Mouse (Mus musculus): ENCODE results near the gene Tmem131.

Gene Tmem131

GRCm38 (mm10) chr1:36887172-36887571 lies 56.3 kb downstream of the Tmem131 start:
- no peak for DNase-seq (ENCODE audit: low read depth, low spot score)

GRCm38 (mm10) chr1:36886489-36886888 lies 57.0 kb downstream of the Tmem131 start:
- DNase-seq (ENCODE audit: low read depth, low spot score), result no peak

- DNase-seq (ENCODE audit: low read depth, low spot score), result no peak
These were observed 58.9 kb downstream of the Tmem131 start for GRCm38 (mm10) chr1:36884536-36884935.

DNA sequence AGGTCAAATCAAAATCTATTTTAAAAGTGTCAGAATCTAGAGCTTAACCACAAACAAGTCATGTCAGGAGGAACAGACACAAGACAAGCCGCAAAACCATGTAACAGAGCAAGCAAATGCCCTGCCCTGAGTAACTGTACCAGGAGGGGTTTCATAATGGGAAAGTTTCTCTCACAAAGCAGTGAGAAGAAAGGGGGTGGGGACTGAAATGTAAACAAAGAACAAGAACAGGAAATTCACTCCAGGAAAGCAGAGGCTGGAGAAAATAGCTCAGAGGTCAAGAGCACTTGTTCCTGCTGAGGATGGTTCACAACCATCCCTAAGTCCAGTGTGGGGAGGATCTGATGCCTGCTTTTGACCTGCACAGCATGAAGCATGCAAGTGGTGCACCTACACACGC lies 59.7 kb downstream of the Tmem131 start:
- DNase-seq (ENCODE audit: low read depth, low spot score), result no peak

DNA sequence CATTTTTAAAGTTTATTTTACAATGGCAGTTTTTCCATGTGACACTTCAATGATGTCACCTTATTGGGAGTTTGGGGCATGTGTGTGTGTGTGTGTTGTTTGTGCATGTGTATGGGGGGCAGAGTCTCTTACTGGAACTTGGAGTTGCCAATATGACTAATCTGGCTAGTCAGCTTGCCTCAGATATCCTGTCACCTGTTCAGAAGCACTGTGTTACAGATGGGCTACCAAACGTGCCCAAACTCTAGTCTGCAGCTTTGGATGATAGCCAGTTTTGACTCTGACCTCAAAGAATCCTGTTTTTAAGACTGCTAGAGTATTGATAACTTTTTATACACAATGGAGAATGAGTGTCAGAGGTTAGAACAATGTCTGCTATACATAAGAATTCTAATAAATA lies 64.3 kb downstream of the Tmem131 start:
- DNase-seq (ENCODE audit: low read depth, low spot score), result no peak

DNA sequence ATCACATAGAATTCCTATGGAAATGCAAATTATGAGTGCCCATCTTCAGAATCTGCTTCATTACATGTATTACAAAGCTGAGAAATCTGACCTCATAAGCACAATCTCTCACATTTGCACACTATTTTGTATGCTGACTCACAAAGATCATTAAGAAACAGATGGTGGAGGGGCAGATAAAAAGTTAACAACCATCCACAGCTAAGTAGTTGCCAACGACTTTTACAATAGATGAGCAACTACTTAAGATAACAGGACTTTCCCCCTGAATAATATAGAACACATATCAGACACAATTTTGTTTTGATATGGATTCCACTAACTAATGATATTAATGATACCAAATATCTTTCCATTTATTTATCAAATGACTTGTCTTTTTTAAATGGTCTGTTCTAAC lies 66.3 kb downstream of the Tmem131 start:
- DNase-seq (ENCODE audit: low read depth, low spot score), result no peak

- no peak for DNase-seq (ENCODE audit: low read depth, low spot score)
These were observed 68.4 kb downstream of the Tmem131 start for GRCm38 (mm10) chr1:36874874-36875561.

DNA sequence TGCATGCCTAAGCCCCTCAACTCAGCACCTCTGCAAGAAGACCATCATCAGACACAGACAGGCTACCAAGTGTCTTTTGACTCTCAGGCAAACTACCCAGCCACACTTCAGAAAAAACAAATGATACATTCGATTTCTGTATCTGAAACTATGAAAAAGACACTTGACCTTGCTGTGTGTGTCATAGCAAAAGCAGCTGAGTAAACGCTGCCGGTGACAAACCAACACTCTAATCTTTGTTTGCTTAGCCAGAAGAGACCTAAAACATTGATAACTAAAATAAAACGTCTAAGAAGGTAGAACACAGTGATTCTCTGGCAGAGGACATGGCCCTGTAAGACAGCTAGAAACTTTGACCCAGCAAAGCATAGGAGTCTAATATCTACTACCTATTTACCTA lies 72.2 kb downstream of the Tmem131 start:
- no peak for DNase-seq (ENCODE audit: low read depth, low spot score)

DNA sequence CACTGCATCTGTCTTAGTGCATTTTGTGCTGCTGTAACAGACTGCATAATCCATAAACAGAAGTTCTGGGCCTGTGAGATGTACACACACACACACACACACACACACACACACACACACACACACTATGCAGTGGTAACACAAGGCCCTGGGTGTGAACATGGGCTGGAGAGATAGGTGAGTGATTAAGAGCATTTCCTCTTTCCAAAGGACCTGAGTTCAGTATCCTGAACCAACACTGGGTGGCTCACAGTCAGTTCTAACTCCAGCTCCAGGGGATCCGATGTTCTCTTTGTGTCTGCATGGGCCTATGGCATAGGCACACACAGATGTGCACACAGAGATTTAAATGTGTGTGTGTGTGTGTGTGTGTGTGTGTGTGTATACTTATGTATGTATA lies 72.9 kb downstream of the Tmem131 start:
- no peak for DNase-seq (ENCODE audit: low read depth, low spot score)

- DNase-seq (ENCODE audit: low read depth, low spot score), result no peak
These were observed 78.7 kb downstream of the Tmem131 start for GRCm38 (mm10) chr1:36864757-36865156.

GRCm38 (mm10) chr1:36861775-36862174 lies 81.7 kb downstream of the Tmem131 start:
- no peak for DNase-seq (ENCODE audit: low read depth, low spot score)

DNA sequence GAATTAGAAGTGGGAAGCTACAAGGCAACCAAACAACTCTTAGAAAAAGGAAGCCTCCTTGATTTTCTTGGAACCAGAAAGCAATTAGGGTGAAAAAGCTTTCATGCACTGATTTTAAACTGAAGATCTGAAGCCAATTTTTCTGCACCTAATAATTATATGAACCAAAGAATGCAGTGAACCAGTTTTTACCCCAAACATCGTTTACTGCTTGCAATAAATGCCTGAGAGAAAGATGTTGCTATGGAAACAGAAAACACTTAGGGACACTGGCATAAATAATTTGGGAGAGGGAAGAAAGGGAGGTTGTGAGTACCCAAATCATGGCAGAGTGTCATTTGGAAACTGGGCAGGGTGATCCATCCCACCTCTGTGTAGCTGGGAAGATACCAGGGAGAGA lies 82.6 kb downstream of the Tmem131 start:
- DNase-seq (ENCODE audit: low read depth, low spot score), result no peak

GRCm38 (mm10) chr1:36860431-36860849 lies 83.0 kb downstream of the Tmem131 start:
- DNase-seq (ENCODE audit: low read depth, low spot score), result no peak

- no peak for DNase-seq (ENCODE audit: low read depth, low spot score)
These were observed 86.4 kb downstream of the Tmem131 start for GRCm38 (mm10) chr1:36857081-36857480.

GRCm38 (mm10) chr1:36854198-36854765 lies 89.2 kb downstream of the Tmem131 start:
- DNase-seq (ENCODE audit: low read depth, low spot score), result no peak

GRCm38 (mm10) chr1:36852085-36852484 lies 91.4 kb downstream of the Tmem131 start:
- no peak for DNase-seq (ENCODE audit: low read depth, low spot score)

DNA sequence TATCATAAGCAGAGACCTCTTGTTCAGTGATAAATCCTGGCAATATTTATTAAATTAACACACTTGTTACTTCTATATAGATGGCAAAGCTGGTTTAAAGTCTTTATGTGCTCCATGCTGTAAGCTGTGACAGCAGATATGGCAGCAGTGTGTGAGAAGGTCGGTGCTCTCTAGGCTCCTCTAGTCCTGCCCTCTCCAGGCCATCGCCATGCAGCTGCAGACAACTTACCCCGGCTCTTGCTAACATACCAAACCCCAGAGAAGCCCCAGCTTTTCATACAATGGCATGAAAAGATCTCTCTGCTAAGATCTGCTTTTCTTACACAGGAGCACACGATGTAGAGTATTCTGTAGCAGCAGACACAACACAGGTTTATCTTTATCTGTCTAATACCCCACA lies 92.1 kb downstream of the Tmem131 start:
- no peak for DNase-seq (ENCODE audit: low read depth, low spot score)

DNA sequence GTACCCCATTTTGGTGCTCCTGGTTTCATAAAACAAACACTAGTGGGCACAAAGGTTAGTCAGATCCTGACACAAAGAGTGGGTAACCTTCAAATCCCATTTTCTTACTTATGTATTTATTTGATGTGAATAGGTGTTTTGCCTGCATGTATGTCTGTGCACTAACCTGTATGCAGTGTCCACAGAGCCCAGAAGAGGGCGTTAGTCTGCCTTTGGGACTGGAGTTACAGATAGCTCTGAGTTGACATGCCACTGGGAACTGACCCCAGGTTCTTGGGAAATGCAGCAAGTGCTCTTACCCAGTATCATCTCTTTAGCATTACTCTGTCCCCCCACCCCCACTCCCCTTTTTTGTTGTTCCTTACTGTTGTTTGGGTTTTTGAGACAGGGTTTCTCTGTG lies 95.4 kb downstream of the Tmem131 start:
- DNase-seq (ENCODE audit: low read depth, low spot score), result no peak

GRCm38 (mm10) chr1:36847276-36847675 lies 96.2 kb downstream of the Tmem131 start:
- DNase-seq (ENCODE audit: low read depth, low spot score), result no peak

DNA sequence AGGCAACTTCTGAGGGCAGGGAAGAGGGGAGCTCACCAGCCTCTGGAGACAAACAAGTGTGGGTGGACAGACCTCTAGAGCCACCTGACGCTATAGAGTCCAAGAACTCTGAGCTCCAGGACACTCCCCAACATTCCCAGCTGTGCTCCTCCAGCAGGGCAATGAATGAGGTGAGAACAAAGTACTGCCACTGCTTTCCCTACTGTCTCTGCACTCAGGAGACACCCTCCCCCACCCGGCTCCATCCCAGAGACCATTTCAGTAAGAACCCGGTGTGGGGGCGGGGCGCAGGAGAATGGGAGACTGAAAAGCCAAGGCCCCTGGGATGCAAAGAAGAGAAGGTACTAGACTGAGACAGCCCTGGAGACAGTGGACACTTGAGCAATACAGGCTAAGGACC lies 98.4 kb downstream of the Tmem131 start:
- DNase-seq (ENCODE audit: low read depth, low spot score), result no peak

- DNase-seq (ENCODE audit: low read depth, low spot score), result no peak
These were observed 101.7 kb downstream of the Tmem131 start for GRCm38 (mm10) chr1:36841806-36842205.

DNA sequence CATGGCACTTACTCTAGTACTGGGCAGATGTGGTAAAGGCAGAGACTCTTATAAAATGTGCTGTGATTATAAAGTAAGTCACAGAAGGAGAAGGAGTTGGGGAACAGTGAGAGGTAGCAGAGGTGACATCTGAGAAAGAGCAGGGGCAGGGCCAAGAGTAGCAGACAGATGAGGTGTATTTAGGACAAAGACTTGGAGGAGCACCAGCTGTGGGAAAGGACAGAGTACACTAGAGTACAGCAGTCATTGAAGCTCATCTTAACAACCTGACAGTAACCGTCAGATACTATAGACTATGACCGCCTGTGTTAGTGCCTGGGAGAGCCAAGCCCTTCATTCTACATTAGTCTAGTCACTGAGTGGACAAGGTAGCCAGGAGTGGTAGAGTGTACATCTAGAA lies 102.5 kb downstream of the Tmem131 start:
- no peak for DNase-seq (ENCODE audit: low read depth, low spot score)

DNA sequence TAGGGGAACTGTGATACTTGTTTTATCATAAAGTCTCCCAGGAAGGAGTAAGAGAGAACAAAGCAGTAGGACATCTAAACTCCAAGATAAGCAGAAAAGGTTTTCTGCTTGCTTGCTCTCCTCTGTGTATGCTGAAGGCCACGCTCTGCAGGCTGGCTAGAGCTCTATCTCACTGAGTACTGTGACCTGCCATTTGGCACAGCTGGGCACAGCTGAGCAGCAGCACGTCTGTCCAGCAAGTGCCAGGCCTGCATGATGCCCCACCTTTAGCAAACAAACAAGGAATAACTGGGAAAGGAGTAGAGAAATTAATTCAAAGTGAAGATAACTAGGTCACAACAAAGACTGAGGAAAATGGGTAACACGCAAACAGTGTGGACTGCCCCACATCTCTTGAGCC lies 103.6 kb downstream of the Tmem131 start:
- no peak for DNase-seq (ENCODE audit: low read depth, low spot score)

All from c-Kit-negative CD71-positive TER-119-positive erythroid progenitor cells, embryonic 14.5 days (primary cell).